Mouse (Mus musculus): Measurements from ENCODE around the gene Sh2d4b.

DNA sequence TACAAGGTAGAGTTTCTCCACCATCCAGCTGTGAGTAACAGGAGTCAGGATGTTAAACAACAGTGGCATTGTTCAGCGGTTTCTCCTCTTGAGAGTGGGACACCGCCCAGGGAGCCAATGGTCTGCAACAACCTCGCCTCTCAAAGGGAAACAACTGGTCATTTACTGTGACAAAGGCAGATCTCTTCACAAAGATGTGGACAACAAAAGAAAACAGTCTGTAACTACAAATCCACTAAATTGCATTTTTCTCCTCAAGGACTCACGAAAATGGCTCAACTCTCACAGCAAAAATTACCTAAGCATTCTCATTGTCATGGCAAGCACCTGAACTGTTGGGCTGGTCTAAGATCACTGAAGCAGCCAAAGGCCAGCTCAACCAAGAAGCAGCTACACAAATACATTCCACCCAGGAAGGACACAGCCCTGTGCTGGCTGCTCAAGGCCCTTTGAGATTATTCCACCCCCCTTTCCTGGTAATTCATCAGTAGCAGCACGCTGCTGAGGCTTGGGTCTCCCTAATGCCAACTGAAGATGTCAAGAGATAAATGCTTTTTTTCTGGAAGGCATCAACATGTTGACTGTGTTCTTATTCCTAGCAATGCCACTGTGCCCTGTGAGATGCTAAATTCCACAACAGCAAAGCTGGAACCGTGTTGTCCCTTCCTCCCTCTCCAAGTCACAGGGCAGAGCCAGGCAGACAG is 28.1 kb downstream of the Sh2d4b start:
- TF ChIP-seq POLR2A (IDR thresholded peaks at IDR 0.05; ENCODE audit: control insufficient read depth in 1 of 2, insufficient read depth in 1 of 2, low read depth in 1 of 2, low read length in 2 of 2, poor library complexity in 1 of 2) (no peak), NELFE (IDR thresholded peaks at IDR 0.05; ENCODE audit: low read depth, low read length) (no peak), EP300 (IDR thresholded peaks at IDR 0.05; ENCODE audit: low read depth in 1 of 2, low read length in 2 of 2) (no peak), ZNF384 (IDR thresholded peaks at IDR 0.05; ENCODE audit: low read depth, low read length) (no peak), ZC3H11A (IDR thresholded peaks at IDR 0.05; ENCODE audit: low read depth, low read length) (no peak), ELF1 (IDR thresholded peaks at IDR 0.05; ENCODE audit: low read depth, low read length) (no peak), CTCF (IDR thresholded peaks at IDR 0.05 in 2 of 3, conservative IDR thresholded peaks at IDR 0.05 in 1 of 3; ENCODE audit: control insufficient read depth in 1 of 3, insufficient read depth in 1 of 3, low read depth in 2 of 3, low read length in 3 of 3, poor library complexity in 1 of 3, severe bottlenecking in 1 of 3) (no peak), TBP (IDR thresholded peaks at IDR 0.05; ENCODE audit: low read depth, low read length) (no peak)
